Mouse (Mus musculus): ENCODE results near the gene Usp8.

Usp8 gene

GRCm38 (mm10) chr2:126743389-126743788 lies 36.3 kb downstream of the Usp8 start:
- no peak for DNase-seq (ENCODE audit: low read depth)

GRCm38 (mm10) chr2:126755664-126756063 lies 48.5 kb downstream of the Usp8 start:
- DNase-seq (ENCODE audit: low read depth), result no peak

GRCm38 (mm10) chr2:126759351-126759750 lies 52.2 kb downstream of the Usp8 start:
- no peak for DNase-seq (ENCODE audit: low read depth)

DNA sequence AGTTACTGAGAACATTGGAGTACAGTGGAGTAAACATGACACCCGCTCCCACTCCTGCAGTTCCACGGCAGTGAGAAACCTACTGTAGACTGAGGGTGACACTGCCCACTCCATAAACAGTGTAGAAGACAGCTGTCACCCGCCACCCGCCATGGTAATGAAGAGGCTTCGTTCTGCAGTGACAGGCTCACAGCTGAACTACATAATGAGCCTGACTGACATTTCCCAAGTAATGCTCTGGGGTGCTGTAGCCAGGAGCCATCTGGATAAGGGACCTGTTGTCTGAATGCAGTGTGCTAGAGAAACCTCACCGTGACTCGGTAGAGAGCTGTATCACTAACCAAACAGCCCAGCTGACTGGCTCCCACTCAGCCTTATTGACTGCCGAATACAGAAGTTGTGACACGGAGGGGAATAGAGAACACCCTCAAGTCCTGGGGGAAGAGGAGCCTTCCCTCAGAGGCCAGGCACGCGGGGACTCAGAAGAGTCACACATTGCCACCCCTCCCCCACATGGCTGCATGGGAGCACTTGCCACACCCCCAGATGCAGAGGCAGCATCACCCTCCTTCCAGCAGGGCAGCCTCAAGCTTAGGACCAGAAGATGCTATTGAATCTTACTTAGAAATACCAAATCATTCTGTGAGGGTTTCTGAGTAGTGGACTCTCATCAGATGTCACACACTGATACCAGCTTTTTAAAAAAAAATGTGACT lies 58.9 kb downstream of the Usp8 start:
- DNase-seq (ENCODE audit: low read depth), result no peak

GRCm38 (mm10) chr2:126767599-126767998 lies 60.5 kb downstream of the Usp8 start:
- peak; percentile 13 for DNase-seq (ENCODE audit: low read depth)

DNA sequence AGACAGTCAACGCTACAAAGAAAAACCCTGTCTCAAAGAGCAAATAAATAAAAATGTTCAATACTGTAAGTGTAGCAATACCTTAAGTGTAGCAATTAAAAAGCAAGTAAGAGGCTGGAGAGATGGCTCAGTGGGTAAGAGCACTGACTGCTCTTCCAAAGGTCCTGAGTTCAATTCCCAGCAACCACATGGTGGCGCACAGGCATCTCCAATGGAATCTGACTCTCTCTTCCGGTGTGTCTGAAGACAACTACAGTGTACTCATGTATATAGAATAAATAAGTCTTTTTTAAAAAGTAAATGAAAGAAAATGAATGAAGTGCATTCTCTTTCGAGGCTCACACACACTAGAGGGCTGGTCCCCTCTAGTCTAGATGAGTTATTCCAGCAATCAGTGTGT lies 61.1 kb downstream of the Usp8 start:
- DNase-seq (ENCODE audit: low read depth), result no peak

GRCm38 (mm10) chr2:126769431-126770181 lies 62.5 kb downstream of the Usp8 start:
- DNase-seq (ENCODE audit: low read depth), result no peak

GRCm38 (mm10) chr2:126772217-126772616 lies 65.1 kb downstream of the Usp8 start:
- no peak for DNase-seq (ENCODE audit: low read depth)

DNA sequence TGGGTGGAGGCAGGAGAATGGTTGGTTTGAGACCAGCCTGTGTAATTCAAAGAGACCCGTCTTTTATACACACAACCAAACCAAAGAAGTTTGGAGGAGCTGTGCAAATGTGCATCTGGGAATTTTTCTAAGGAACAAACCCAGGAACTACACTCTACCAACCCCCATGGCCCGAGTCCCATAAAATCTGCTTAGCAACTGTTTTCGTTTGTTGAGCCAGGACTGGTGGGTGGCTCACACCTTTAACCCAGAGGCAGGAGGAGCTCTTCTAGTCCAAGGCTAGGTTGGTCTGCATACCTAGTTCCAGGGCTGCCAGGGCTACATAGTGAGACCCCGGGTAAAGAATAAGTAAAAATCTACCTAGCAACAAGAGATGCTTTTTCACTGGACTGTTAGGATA lies 68.8 kb downstream of the Usp8 start:
- no peak for DNase-seq (ENCODE audit: low read depth)

DNA sequence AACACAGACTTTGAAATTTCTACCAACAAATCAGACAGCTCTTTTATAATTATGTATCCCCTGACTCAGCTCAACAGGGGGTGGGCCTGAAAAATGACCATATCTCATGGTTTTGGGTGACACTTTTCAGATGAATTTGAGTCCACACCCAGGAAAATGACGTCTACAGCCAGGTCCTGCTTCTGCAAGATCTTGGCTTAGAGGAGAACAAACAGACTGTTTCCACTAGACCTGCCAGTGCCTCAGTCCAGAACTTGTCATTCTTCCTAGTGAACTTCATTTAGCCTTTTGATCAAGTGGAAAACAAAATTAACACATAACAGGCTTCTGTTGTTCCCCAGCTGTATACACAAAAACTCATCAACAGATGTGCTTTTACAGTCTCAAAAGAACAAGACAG lies 69.3 kb downstream of the Usp8 start:
- DNase-seq (ENCODE audit: low read depth), result no peak

DNA sequence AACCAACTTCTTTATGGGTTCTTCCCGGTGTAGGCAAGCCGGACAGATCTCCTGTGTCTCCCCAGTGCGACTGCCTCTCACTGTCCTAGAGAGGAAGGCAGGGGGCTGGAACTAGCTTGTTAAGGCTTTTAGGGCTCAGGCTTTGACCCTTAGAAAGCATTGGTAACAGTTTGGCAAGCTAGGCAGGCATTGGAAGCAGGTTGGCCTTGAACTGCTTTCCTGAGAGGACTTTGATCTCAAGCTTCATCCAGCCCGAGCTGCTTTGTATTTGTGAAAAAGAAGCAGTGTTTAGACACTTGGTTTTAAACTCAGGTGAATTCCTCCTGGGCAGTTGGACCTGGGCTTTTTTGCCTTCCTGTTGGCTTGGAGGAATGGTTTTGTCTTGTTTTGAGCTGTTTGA lies 71.7 kb downstream of the Usp8 start:
- DNase-seq (ENCODE audit: low read depth), result no peak

- DNase-seq (ENCODE audit: low read depth), result no peak
These were observed 73.2 kb downstream of the Usp8 start for GRCm38 (mm10) chr2:126780286-126780685.

- no peak for DNase-seq (ENCODE audit: low read depth)
These were observed 74.3 kb downstream of the Usp8 start for GRCm38 (mm10) chr2:126781478-126781877.

- peak; percentile 11 for DNase-seq (ENCODE audit: low read depth)
These were observed 75.3 kb downstream of the Usp8 start for GRCm38 (mm10) chr2:126782433-126782832.

DNA sequence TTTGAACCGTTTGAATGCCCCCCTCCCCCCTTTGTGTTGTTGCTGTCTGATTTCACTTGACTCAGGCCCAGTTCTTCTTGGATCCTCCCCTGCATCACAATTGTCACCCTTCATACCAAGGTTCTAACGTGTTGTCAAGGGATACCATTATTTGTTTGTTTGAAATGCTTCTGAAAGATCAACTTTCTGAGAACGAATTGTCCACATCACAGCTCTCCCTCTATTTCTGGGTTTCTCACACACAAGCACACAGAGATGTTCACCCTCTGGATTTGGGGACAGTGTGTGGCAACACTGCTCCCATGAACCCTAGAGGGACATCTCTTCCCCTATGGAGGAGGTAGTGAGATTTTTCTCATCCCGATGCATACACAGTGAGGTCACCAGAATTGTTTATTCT lies 76.2 kb downstream of the Usp8 start, which contains the start of gene Usp50:
Usp50 (minus strand) TSS at position 101 of the 400 bp plus-strand sequence.
- DNase-seq (ENCODE audit: low read depth), result no peak

DNA sequence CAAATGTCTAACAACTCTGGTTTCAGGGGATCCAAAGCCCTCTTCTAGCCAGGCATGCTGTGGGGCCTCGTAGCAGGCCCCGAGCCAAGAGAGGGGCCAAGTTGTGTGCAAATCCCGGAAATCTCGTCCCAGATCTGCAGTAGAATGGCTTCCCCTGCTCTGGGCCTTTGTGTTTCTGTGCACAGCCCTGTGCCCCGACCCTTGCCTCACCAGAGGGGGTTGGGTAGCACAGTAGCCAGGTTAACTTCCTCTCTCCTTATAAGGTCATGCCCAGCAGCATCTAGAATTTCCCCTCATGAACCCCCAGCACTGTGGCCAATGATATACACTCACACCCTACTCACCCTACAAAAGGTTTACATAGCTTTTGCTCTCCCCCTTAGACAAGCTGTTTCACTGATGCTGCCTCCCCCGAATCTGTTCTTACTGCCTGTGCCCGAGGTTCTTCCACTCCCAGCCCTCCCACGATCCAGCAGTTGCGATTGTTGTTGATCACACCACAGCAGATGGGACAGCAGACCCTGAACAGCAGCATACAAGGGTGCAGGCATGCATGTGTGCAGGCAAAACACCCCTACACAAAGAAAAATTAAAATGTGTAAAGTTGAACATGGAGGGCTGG lies 80.7 kb downstream of the Usp8 start:
- DNase-seq (ENCODE audit: low read depth), result no peak

DNA sequence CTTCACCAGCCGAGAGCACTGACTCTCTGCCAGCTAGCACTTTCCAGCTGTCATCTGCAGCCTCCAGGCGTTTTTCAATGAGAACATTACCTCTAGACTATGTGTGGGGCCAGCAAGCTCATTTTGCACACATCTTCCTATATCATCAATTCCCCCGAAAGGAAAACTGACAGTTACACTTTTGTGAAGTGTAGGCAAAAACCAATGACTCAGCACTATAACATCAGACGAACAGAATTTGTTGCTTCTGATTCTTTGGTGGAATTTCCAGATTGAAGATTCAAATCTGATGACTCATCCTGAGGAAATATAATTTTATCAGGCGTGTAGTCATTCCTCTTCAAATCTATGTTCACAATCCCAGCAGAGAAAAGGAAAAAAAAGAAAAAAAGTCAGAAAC lies 85.5 kb downstream of the Usp8 start:
- DNase-seq (ENCODE audit: low read depth), result no peak

GRCm38 (mm10) chr2:126795708-126796107 lies 88.6 kb downstream of the Usp8 start:
- no peak for DNase-seq (ENCODE audit: low read depth)

DNA sequence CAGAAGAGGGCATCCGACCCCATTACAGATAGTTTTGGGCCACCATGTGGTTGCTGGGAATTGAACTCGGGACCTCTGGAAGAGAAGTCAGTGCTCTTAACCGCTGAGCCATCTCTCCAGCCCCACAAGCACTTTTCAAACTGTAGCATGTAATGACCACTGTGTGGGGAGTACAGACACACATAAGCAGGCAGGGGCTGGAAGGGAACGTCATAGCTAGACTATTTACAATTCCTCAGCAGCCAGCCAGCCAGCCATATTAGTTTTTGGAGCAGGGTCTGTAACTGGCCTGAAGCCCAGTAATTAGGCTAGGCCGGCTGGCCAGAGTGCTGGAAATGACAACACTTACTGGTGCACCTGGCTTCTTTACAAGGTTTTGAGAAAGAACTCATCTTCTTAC lies 91.3 kb downstream of the Usp8 start:
- DNase-seq (ENCODE audit: low read depth), result no peak

DNA sequence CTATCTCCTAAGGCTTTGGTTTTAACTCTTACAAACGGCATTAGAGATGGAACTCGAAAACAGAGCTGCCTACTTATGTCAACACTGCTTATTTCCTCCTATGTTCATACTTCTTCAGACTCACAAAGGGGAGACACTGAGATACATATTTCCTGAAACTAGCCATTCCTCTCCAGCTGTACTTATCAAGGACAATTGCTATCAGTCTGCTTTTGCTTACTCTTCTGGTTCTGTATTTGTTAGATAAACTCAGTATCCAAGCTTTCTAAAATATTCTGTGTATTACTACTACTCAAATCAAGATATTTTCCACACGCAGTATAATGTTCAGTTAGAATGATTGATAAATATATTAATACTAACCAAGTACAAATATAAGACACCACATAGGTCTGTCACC lies 94.9 kb downstream of the Usp8 start:
- no peak for DNase-seq (ENCODE audit: low read depth)

Data from naive thymus-derived CD4-positive, alpha-beta T cell, adult 2 months (primary cell).